Mouse (Mus musculus) brain, embryonic 14.5 days (tissue): ENCODE results near the gene Zfp354a.

ENCODE experiments used
- CTCF ChIP-seq: fragments of 200-500 bp; IDR thresholded peaks from 2 replicates; pipeline ENCODE4 v1.5.1; 2012; ENCODE audit warnings: inconsistent platforms, mild to moderate bottlenecking, moderate library complexity, borderline replicate concordance; ENCODE audit not compliant: insufficient read depth, insufficient read length; ENCODE audit errors: extremely low read depth
- POLR2A ChIP-seq: fragments of 200-500 bp; IDR thresholded peaks from 2 replicates; pipeline ENCODE4 v1.6.1; 2012; ENCODE audit warnings: mild to moderate bottlenecking, inconsistent platforms, borderline replicate concordance; ENCODE audit not compliant: poor library complexity, insufficient read depth, insufficient read length, severe bottlenecking; ENCODE audit errors: extremely low read depth

GRCm38 (mm10) chr11:51030225-51030624 lies 28.8 kb upstream of the Zfp354a start:
- TF ChIP-seq CTCF (no peak), POLR2A (no peak)
